Mouse (Mus musculus): ENCODE measurements around the gene Dnah9.

- 0 out of 2 replicates have a peak, but pooled peaks have one; percentile 1 for TF ChIP-seq CTCF (IDR thresholded peaks at IDR 0.05; ENCODE audit: extremely low read depth, insufficient read depth, low read length)
- TF ChIP-seq POLR2A (IDR thresholded peaks at IDR 0.05; ENCODE audit: extremely low read depth, insufficient read depth, low read length): no peak
These were observed 192.5 kb downstream of the Dnah9 start for GRCm38 (mm10) chr11:65975871-65976270.

All from cortical plate, adult 2 months (tissue).